Mouse (Mus musculus): ENCODE results near the gene Scimp.

DNA sequence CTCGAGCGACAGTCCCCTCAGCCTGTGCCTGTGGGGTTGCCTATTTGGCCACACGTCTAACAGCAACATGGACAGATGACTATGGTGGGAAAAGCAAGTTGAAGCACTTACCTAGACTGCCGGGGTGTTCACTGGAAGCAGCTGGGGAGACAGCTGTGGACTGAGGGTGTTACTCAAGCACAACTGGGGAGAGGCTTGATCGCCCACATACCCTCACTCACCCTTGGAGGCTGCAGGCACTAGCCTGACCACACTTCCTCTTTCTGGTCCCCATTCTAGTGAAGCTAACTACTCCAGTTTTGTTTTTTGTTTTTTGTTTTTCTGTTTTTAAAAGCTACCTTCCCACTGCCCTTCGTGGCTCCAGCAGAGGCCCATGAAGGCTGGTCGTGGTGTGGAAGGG lies at the start of gene Scimp:
- TF ChIP-seq CTCF (IDR thresholded peaks at IDR 0.05; ENCODE audit: low read depth, low read length), result no peak
- no peak for TF ChIP-seq POLR2A (IDR thresholded peaks at IDR 0.05; ENCODE audit: borderline replicate concordance, low read depth, low read length)
